Mouse (Mus musculus): ENCODE measurements around the gene Schip1.

Gene Schip1

DNA sequence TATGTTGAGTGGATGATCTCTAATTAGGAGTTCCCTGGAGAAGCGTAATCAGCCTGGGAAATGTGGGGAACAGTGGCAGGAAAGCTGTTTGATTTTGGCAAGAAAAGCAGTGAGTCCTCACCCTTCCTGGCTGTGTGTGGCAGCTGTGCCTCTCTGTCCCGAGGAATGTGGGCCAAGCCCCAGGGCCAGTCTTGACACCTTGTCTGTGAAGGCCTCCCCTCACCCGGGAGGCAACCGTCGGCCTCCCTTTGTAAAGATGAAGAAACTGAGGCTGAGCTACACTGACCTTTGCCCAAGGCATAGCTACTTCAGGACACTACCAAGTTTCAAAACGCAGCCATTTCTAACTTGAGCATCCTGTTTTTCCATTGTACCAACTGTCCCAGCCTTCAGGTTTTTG lies 481.3 kb downstream of the Schip1 start:
- no peak for DNase-seq (ENCODE audit: extremely low read depth, low read depth)

- no peak for DNase-seq (ENCODE audit: extremely low read depth, low read depth)
These were observed 490.6 kb downstream of the Schip1 start for GRCm38 (mm10) chr3:68555087-68555662.

- DNase-seq (ENCODE audit: extremely low read depth, low read depth) = no peak
These were observed 492.3 kb downstream of the Schip1 start for GRCm38 (mm10) chr3:68556891-68557290.

- DNase-seq (ENCODE audit: extremely low read depth, low read depth) = no peak
These were observed 494.1 kb downstream of the Schip1 start for GRCm38 (mm10) chr3:68558744-68559143.

DNA sequence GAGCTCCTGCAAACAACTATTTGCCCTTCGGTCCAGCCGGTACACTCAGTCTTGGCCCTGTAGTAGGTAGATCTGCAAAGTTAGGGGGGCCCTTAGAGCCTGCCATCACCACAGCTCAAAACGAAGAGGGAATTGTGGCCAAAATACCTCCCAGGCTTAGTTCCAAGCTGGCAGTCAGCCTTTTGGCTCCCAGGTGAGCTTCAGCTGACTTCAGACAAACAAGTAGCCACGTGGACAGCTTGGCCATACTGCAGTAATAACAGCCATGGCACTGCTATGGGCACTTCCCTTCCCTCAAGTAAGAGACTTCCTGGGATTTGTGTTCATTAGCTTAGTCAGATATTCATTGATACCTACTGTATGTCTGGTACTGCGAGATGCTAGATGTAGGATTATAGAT lies 495.5 kb downstream of the Schip1 start:
- DNase-seq (ENCODE audit: extremely low read depth, low read depth) = no peak

DNA sequence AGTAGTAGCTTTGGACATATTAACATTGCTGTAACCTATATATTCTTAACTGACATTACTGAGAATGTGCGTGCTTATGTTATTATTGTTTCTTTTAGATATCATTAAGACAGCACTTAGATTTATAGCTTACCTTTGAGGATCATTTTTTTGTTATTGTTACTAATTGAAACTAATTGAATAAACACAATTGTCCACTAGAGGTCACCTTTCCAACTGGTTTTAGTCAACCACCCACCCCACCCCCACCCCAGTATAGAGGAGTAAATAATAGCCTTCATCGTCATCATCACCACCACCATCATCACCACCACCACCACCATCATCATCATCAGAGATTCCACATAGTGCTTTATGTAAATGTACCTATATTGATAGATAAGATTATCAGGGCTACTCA lies 498.2 kb downstream of the Schip1 start:
- DNase-seq (ENCODE audit: extremely low read depth, low read depth) = no peak

GRCm38 (mm10) chr3:68563922-68564321 lies 499.3 kb downstream of the Schip1 start:
- no peak for DNase-seq (ENCODE audit: extremely low read depth, low read depth)

DNA sequence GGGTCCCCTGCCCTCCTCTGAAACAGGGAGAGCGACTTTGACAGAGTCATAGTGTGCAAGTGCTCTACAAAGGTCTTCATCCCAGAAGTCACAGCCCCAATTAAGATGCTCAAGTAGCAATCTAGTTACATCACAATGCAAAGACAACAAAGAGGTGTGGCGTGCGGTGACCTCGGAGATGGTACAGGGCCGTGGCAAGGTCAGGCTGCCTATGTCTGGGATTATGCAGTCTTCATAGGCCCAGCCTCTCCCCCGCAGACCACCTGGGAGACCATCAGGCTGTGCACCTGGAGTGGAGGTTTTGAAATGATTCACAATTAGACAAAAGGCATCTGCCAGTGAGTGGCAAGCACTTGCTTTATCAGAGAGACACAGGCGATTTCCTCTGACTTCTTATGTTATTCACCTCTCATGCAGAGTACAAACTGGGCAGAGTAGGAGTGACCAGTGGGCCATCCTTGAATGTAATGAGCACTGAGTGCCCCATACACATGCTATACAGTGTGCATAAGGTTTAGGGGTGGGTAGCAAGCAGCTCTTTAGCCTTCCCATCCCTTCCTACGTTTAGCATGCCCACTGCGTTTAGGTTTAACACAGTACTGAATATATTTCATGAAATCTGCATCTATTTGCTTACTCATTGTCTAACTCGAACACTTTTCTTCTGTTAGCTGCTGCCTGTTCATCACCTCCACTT lies 500.5 kb downstream of the Schip1 start:
- no peak for DNase-seq (ENCODE audit: extremely low read depth, low read depth)

- no peak for DNase-seq (ENCODE audit: extremely low read depth, low read depth)
These were observed 501.1 kb downstream of the Schip1 start for GRCm38 (mm10) chr3:68565675-68566055.

DNA sequence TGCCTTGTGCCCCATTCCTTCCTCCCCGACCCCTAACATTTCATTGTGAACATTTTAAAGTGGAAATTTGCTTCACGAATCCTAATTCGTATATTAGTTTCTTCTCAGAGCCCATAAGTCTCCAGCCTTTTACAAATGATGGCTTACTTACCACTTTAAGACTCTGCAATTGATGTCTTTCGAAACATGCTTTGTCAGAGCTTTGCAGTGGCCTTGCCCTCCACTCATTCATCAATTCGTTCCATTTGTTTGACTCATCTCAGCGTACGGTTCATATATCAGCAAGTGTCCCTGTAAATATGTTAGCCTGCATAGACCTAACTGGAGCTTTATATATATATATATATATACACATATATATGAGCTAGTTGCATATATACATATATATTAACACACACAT lies 503.0 kb downstream of the Schip1 start:
- no peak for DNase-seq (ENCODE audit: extremely low read depth, low read depth)

DNA sequence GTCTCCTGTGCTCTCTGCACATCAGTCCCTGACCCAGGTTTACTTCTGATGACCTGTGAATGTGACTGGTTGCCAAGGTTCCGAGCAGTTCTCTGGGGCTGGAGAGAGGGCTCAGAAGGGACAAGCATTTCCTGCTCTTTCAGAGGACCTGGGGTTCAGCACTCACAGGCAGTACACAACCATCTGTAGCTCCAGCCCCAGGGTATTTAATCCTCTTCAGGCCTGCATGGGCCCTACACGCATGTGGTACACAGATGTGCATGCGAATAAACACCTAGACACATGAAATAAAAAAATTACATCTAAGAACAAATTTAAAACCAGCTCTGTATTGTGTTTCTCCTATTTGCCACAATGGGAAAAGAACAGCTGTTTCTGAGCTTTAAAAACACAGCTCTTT lies 503.5 kb downstream of the Schip1 start:
- no peak for DNase-seq (ENCODE audit: extremely low read depth, low read depth)

- no peak for DNase-seq (ENCODE audit: extremely low read depth, low read depth)
These were observed 504.1 kb downstream of the Schip1 start for GRCm38 (mm10) chr3:68568716-68569115.

- no peak for DNase-seq (ENCODE audit: extremely low read depth, low read depth)
These were observed 505.7 kb downstream of the Schip1 start for GRCm38 (mm10) chr3:68570319-68570718.

DNA sequence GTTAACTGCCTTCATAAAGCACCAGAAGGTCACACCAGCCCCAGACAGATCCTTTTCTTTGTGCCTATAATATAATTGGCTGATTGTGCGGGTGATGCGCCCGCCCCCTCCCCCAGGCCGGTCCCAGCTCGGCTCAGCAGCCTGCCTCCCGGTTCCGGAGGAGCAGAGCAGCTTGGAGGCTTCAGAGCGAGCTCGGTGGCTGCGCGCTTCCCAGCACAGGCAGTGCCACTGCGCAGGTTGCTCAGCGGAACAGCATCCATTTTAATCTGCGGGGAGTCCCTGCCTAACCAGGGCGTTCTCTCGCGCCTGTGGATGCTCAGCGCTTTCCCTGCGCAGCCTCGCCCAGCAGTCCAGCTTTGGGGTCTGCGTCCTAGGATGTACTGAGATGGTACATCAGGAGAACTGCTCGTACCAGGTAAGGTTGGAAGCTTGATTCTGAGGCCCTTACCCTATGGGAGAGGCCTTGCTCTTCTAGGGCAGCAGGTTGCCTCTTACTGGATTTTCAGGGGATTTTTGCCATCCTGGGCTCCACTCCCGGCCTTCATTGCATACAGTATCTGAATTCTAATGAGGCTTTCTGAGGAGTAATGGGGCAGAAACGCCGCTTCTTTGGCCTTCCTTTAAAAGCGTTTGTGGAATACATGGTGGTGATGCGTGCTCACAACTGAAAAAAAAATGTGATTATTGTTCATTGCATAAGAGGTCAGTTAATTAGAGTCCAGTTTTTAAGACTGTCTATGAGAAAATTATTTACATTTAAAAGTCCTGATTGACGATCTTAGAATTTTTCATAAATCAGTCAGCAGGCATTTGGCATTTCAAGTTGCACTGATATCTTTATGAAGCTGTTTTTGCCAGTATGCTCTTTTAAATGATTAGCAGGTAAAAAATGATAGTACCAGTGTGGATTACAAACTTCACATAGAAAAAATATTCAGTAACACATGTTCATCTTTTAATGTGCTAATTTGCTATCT lies 507.9 kb downstream of the Schip1 start:
- no peak for DNase-seq (ENCODE audit: extremely low read depth, low read depth)

- no peak for DNase-seq (ENCODE audit: extremely low read depth, low read depth)
These were observed 508.6 kb downstream of the Schip1 start for GRCm38 (mm10) chr3:68573226-68573624.

DNA sequence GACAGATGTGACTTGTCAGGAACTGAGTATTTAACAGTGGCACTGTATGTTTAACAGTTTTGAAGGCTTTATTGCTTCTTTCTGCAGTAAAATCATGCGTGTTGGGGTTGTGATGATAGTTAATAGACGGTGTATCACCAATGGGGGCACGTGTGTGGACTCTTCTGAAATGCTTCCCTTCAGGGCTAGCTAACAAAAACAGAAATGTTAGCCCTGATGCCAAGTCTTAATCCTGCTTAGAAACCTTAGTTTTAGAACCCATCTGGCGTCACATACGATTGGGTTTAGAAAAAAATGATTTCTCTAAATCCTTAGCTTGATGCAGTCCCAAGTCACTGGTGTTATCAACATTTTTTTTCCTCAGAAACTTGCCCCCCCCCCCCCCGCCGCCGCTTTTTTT lies 509.5 kb downstream of the Schip1 start:
- no peak for DNase-seq (ENCODE audit: extremely low read depth, low read depth)

GRCm38 (mm10) chr3:68574565-68574964 lies 510.0 kb downstream of the Schip1 start:
- DNase-seq (ENCODE audit: extremely low read depth, low read depth) = no peak

- DNase-seq (ENCODE audit: extremely low read depth, low read depth) = no peak
These were observed 511.2 kb downstream of the Schip1 start for GRCm38 (mm10) chr3:68575636-68576340.

DNA sequence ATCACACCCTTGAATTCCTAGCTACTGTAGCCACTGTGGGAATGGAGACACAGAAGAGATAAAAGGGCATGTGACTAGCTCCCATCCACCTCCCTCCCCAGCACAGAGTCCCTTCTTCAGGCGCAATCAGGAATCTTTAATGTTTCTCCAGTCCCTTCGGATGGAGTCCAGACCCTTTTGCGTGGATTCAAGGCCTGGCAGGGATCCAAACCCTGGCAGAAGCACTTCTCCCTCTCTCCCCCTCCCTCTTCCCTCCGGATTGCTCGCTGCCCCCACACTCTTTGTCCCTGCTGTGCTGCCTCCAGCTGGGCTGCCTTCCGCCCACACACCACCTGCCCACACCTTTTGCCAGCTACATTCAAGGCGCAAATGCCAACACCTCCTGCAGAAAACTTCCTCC lies 511.8 kb downstream of the Schip1 start:
- no peak for DNase-seq (ENCODE audit: extremely low read depth, low read depth)

DNA sequence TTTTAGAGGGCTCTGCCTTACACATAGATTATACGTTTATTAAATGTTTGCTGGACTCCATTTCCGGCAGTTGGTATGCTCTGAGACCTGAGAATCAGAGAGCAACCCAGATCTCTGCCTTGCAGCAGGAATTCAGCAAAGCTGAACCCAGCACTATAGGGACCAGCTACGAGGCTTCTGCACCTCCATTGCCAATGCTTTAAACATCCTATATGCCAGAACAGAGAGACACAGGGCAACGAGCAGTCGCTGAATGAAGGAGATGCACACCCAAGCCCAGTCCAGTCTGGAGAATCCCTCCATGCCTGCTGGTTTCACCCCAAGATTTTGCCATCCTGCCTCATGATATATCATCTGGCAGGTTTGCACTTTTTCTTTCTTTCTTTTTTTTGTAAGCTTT lies 512.3 kb downstream of the Schip1 start:
- no peak for DNase-seq (ENCODE audit: extremely low read depth, low read depth)

DNA sequence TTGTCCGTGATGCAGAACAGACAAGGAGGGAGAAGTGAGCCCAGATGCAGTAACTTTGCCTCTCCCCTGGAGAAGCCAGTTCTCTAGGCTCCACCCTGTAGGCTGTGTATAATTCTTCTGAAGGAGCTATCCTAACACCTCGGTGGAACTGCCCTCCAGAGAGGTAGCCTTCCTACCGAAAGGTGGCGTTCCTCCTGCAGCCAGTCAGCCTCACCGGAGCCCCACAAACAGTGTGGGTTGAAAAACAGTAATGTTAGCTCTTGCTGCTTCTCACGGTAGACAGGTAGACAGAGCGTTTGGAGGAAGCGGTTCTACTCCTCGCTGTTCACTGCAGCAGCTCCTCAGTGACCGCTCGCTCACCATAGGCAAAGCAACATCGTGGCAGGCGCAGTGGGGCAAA lies 517.0 kb downstream of the Schip1 start:
- DNase-seq (ENCODE audit: extremely low read depth, low read depth) = no peak

Data from MEL-GATA-1-ER (cell line).